Mouse (Mus musculus) MEL (cell line): ENCODE data around the gene Frmpd2. TPM values are rescaled to one million over a fixed set of nuclear protein-coding genes. Genes with fewer than 3 reads are reported as not detected.

Experiments
- DNase-seq: peaks from one replicate; pipeline ENCODE4 v3.0.0; 2011; ENCODE audit warnings: low read depth, low spot score
- H3K27ac ChIP-seq: 2 replicates; pipeline ENCODE4 v1.5.1; 2012; ENCODE audit warnings: low read depth, mild to moderate bottlenecking, control low read depth, low read length, moderate library complexity; ENCODE audit not compliant: control insufficient read depth
- H3K27me3 ChIP-seq, 2 experiments: fragments of 150-350 bp in 1 of 2; sonication (generic) in 1 of 2; 2 replicates each; pipeline ENCODE4 v1.6.1; 2012; ENCODE audit warnings: low read length in 2 of 2, mild to moderate bottlenecking in 2 of 2, improper control_type of control experiment in 1 of 2, moderate library complexity in 1 of 2; ENCODE audit not compliant: insufficient read depth in 2 of 2, control insufficient read depth in 1 of 2
- H3K36me3 ChIP-seq, 2 experiments: 2 replicates each; pipeline ENCODE4 v1.6.1; 2012 to 2014; ENCODE audit warnings: low read length in 2 of 2, improper control_type of control experiment in 1 of 2, inconsistent platforms in 1 of 2, mild to moderate bottlenecking in 1 of 2; ENCODE audit not compliant: insufficient read depth in 2 of 2, control insufficient read depth in 1 of 2
- H3K4me1 ChIP-seq, 2 experiments: fragments of 150-350 bp in 1 of 2; sonication (generic) in 1 of 2; 2 replicates each; pipeline ENCODE4 v1.6.1; 2012; ENCODE audit warnings: low read length in 2 of 2, improper control_type of control experiment in 1 of 2, mild to moderate bottlenecking in 1 of 2; ENCODE audit not compliant: insufficient read depth in 2 of 2, control insufficient read depth in 1 of 2
- H3K4me3 ChIP-seq, 2 experiments: fragments of 150-350 bp in 1 of 2; sonication (generic) in 1 of 2; 2 replicates each; pipeline ENCODE4 v1.5.1; 2012; ENCODE audit warnings: low read depth in 2 of 2, low read length in 2 of 2, mild to moderate bottlenecking in 2 of 2, moderate library complexity in 2 of 2, control low read depth in 1 of 2, improper control_type of control experiment in 1 of 2; ENCODE audit not compliant: control insufficient read depth in 1 of 2, insufficient read depth in 1 of 2
- H3K79me2 ChIP-seq: 2 replicates; pipeline ENCODE4 v1.6.1; 2012; ENCODE audit warnings: mild to moderate bottlenecking, low read length, moderate library complexity; ENCODE audit not compliant: control insufficient read depth, poor library complexity, insufficient read depth
- H3K9ac ChIP-seq: 2 replicates; pipeline ENCODE4 v1.6.1; 2012; ENCODE audit warnings: low read depth, mild to moderate bottlenecking, control low read depth, low read length, moderate library complexity; ENCODE audit not compliant: control insufficient read depth, poor library complexity, severe bottlenecking
- H3K9me3 ChIP-seq: fragments of 150-350 bp; sonication (generic); replicated peaks from 2 replicates; pipeline ENCODE4 v1.6.1; 2012; ENCODE audit warnings: mild to moderate bottlenecking, low read length, improper control_type of control experiment, moderate library complexity; ENCODE audit not compliant: insufficient read depth
- CHD1 ChIP-seq: IDR thresholded peaks from 2 replicates; pipeline ENCODE4 v1.6.1; 2012; ENCODE audit warnings: low read depth, mild to moderate bottlenecking, inconsistent platforms, low read length, improper control_type of control experiment
- CHD2 ChIP-seq: IDR thresholded peaks from 2 replicates; pipeline ENCODE4 v1.6.1; 2011; ENCODE audit warnings: low read length, improper control_type of control experiment
- ELF1 ChIP-seq: IDR thresholded peaks from 2 replicates; pipeline ENCODE4 v1.6.1; 2014; ENCODE audit warnings: low read depth, mild to moderate bottlenecking, inconsistent platforms, low read length, improper control_type of control experiment, moderate library complexity
- GABPA ChIP-seq: IDR thresholded peaks from 2 replicates; pipeline ENCODE4 v1.6.1; 2012; ENCODE audit warnings: low read depth, mild to moderate bottlenecking, inconsistent platforms, low read length, improper control_type of control experiment, moderate library complexity
- HCFC1 ChIP-seq: IDR thresholded peaks from 2 replicates; pipeline ENCODE4 v1.6.1; 2012; ENCODE audit warnings: low read depth, mild to moderate bottlenecking, inconsistent platforms, low read length, improper control_type of control experiment, moderate library complexity
- JUND ChIP-seq: IDR thresholded peaks from 2 replicates; pipeline ENCODE4 v1.6.1; 2011; ENCODE audit warnings: low read depth, mild to moderate bottlenecking, improper control_type of control experiment, low read length
- MAFK ChIP-seq: IDR thresholded peaks from 2 replicates; pipeline ENCODE4 v1.6.1; 2011; ENCODE audit warnings: low read depth, mild to moderate bottlenecking, low read length, improper control_type of control experiment, borderline replicate concordance
- MAZ ChIP-seq: IDR thresholded peaks from 2 replicates; pipeline ENCODE4 v1.6.1; 2012; ENCODE audit warnings: low read depth, mild to moderate bottlenecking, inconsistent platforms, low read length, improper control_type of control experiment
- MEF2A ChIP-seq: IDR thresholded peaks from 2 replicates; pipeline ENCODE4 v1.6.1; 2014; ENCODE audit warnings: low read depth, mild to moderate bottlenecking, inconsistent platforms, low read length, improper control_type of control experiment; ENCODE audit not compliant: poor library complexity, insufficient replicate concordance, severe bottlenecking; ENCODE audit errors: extremely low read depth
- MXI1 ChIP-seq: IDR thresholded peaks from 2 replicates; pipeline ENCODE4 v1.6.1; 2011; ENCODE audit warnings: mild to moderate bottlenecking, low read depth, low read length, improper control_type of control experiment
- MYB ChIP-seq: IDR thresholded peaks from 2 replicates; pipeline ENCODE4 v1.6.1; 2011; ENCODE audit warnings: mild to moderate bottlenecking, low read depth, low read length, improper control_type of control experiment
- NELFE ChIP-seq: IDR thresholded peaks from 2 replicates; pipeline ENCODE4 v1.6.1; 2011; ENCODE audit warnings: low read depth, low read length, improper control_type of control experiment
- NRF1 ChIP-seq: IDR thresholded peaks from 2 replicates; pipeline ENCODE4 v1.6.1; 2014; ENCODE audit warnings: low read depth, mild to moderate bottlenecking, inconsistent platforms, low read length, improper control_type of control experiment, moderate library complexity; ENCODE audit not compliant: poor library complexity, insufficient read depth, severe bottlenecking
- POLR2A ChIP-seq, 2 experiments: IDR thresholded peaks; 2 replicates each; pipeline ENCODE4 v1.6.1; 2011 to 2012; ENCODE audit warnings: low read length in 2 of 2, mild to moderate bottlenecking in 2 of 2, control low read depth in 1 of 2, improper control_type of control experiment in 1 of 2, low read depth in 1 of 2, moderate library complexity in 1 of 2; ENCODE audit not compliant: control insufficient read depth in 1 of 2, insufficient read depth in 1 of 2, poor library complexity in 1 of 2
- POLR2AphosphoS2 ChIP-seq: IDR thresholded peaks from 2 replicates; pipeline ENCODE4 v1.6.1; 2011; ENCODE audit warnings: low read length, improper control_type of control experiment
- POLR2AphosphoS5 ChIP-seq: IDR thresholded peaks from 2 replicates; pipeline ENCODE4 v1.6.1; 2012; ENCODE audit warnings: low read depth, borderline replicate concordance, mild to moderate bottlenecking, inconsistent platforms, low read length, moderate library complexity, mixed read lengths
- SIN3A ChIP-seq: IDR thresholded peaks from 2 replicates; pipeline ENCODE4 v1.6.1; 2012; ENCODE audit warnings: low read length, improper control_type of control experiment, inconsistent platforms
- UBTF ChIP-seq: IDR thresholded peaks from 2 replicates; pipeline ENCODE4 v1.6.1; 2012; ENCODE audit warnings: low read depth, mild to moderate bottlenecking, inconsistent platforms, low read length, improper control_type of control experiment, moderate library complexity, borderline replicate concordance; ENCODE audit not compliant: insufficient read depth
- USF2 ChIP-seq, 2 experiments: IDR thresholded peaks; 2 replicates each; pipeline ENCODE4 v1.6.1; 2011 to 2012; ENCODE audit warnings: improper control_type of control experiment in 2 of 2, low read length in 2 of 2, borderline replicate concordance in 1 of 2, inconsistent platforms in 1 of 2, low read depth in 1 of 2, mild to moderate bottlenecking in 1 of 2; ENCODE audit not compliant: insufficient read depth in 1 of 2
- ZKSCAN1 ChIP-seq: IDR thresholded peaks from 2 replicates; pipeline ENCODE4 v1.6.1; 2012; ENCODE audit warnings: low read depth, mild to moderate bottlenecking, inconsistent platforms, low read length, improper control_type of control experiment, moderate library complexity
- polyA plus RNA-seq, 2 experiments: library from polyadenylated mRNA; stranded (reverse) in 1 of 2; unstranded in 1 of 2; fragments of >175 nt in 1 of 2; fragments of >200 nt in 1 of 2; gene quantifications; 2 replicates each; pipeline versions ENCODE4 v1.2.1 to v1.2.4; 2012; ENCODE audit warnings: low replicate concordance in 2 of 2, low read depth in 1 of 2; ENCODE audit not compliant: insufficient read length in 2 of 2, insufficient read depth in 1 of 2, missing spikeins in 1 of 2
- total RNA-seq: library from RNA; depleted of rRNA; stranded (reverse); fragments of 300-350 nt; gene quantifications from 2 replicates; pipeline ENCODE4 v1.2.3, GENCODE M21; 2012

Gene Frmpd2
- total and polyA plus RNA-seq, 3 experiments = not detected

- Histone ChIP-seq H3K27ac (no peak overlapping the region), H3K27me3 (peaks cover 0 to 3% of the 10 kb centered on the region in 2 experiments; a peak in 3 of 4 replicates), H3K79me2 (no peaks in the 10 kb centered on the region), H3K9ac (no peak overlapping the region), H3K4me1 (no peaks in the 10 kb centered on the region), H3K4me3 (no peak overlapping the region), H3K36me3 (no peaks in the 10 kb centered on the region), H3K9me3 (no peaks in the 10 kb centered on the region)
- no peak for TF ChIP-seq ELF1
- no peak for TF ChIP-seq ZKSCAN1
- TF ChIP-seq NRF1 = no peak
- no peak for TF ChIP-seq USF2 (IDR thresholded peaks at IDR 0.05; ENCODE audit: borderline replicate concordance in 1 of 2, insufficient read depth in 1 of 2, low read depth in 1 of 2, low read length in 2 of 2)
- TF ChIP-seq CHD2 = no peak
- TF ChIP-seq POLR2A (IDR thresholded peaks at IDR 0.05; ENCODE audit: control insufficient read depth in 1 of 2, insufficient read depth in 1 of 2, low read depth in 1 of 2, low read length in 2 of 2, poor library complexity in 1 of 2) = no peak
- TF ChIP-seq MXI1 = no peak
- TF ChIP-seq POLR2AphosphoS5 = no peak
- no peak for TF ChIP-seq SIN3A
- TF ChIP-seq GABPA = no peak
- no peak for TF ChIP-seq HCFC1
- no peak for TF ChIP-seq UBTF
- no peak for TF ChIP-seq MAZ
- TF ChIP-seq NELFE = no peak
- no peak for DNase-seq
These were observed 3.7 kb upstream of the Frmpd2 start for GRCm38 (mm10) chr14:33467766-33468165.

- Histone ChIP-seq H3K27ac (no peak overlapping the region), H3K36me3 (no peaks in the 10 kb centered on the region)
- no peak for TF ChIP-seq MYB
- no peak for TF ChIP-seq ZKSCAN1
- TF ChIP-seq JUND = no peak
- no peak for TF ChIP-seq CHD1
- no peak for TF ChIP-seq GABPA
- no peak for TF ChIP-seq MAFK
- no peak for TF ChIP-seq MEF2A
- no peak for TF ChIP-seq POLR2AphosphoS2
These were observed 3.0 kb downstream of the Frmpd2 start for GRCm38 (mm10) chr14:33474461-33474860.

More at GRCm38 (mm10) chr14:33474461-33474860, 3.0 kb downstream of the Frmpd2 start:
- H3K9me3 ChIP-seq = no peaks in the 10 kb centered on the region
- no peaks in the 10 kb centered on the region for H3K4me1 ChIP-seq
- no peak overlapping the region for H3K4me3 ChIP-seq
- H3K79me2 ChIP-seq = no peaks in the 10 kb centered on the region
- DNase-seq = no peak
- no peak overlapping the region for H3K9ac ChIP-seq
- H3K27me3 ChIP-seq = peaks cover 0 to 2% of the 10 kb centered on the region in 2 experiments; a peak in 3 of 4 replicates
